Mouse (Mus musculus): ENCODE measurements around the gene Katnal1. TPM values are rescaled to one million over a fixed set of nuclear protein-coding genes. Genes with fewer than 3 reads are reported as not detected.
A peak's percentile ranks its signal among the peaks of the same experiment; 100 is the strongest.

Gene Katnal1
- polyA plus RNA-seq, 1 experiment from 2014 or later: 6.7 TPM

- DNase-seq (ENCODE audit: low spot score): peak; percentile 87
Observed at GRCm38 (mm10) chr5:148885821-148886609, 43.1 kb downstream of the Katnal1 start.

GRCm38 (mm10) chr5:148883671-148884070 is 45.4 kb downstream of the Katnal1 start:
- DNase-seq (ENCODE audit: low spot score): no peak

- DNase-seq (ENCODE audit: low spot score): no peak
Observed at GRCm38 (mm10) chr5:148879218-148879617, 49.9 kb downstream of the Katnal1 start.

GRCm38 (mm10) chr5:148873116-148873515 is 56.0 kb downstream of the Katnal1 start:
- DNase-seq (ENCODE audit: low spot score): no peak

GRCm38 (mm10) chr5:148869583-148869982 is 59.5 kb downstream of the Katnal1 start:
- no peak for DNase-seq (ENCODE audit: low spot score)

GRCm38 (mm10) chr5:148867766-148868165 is 61.4 kb downstream of the Katnal1 start:
- peak; percentile 75 for DNase-seq (ENCODE audit: low spot score)

- no peak for DNase-seq (ENCODE audit: low spot score)
Observed at GRCm38 (mm10) chr5:148867171-148867570, 61.9 kb downstream of the Katnal1 start.

GRCm38 (mm10) chr5:148866571-148866970 is 62.5 kb downstream of the Katnal1 start:
- DNase-seq (ENCODE audit: low spot score): peak; percentile 74

GRCm38 (mm10) chr5:148863409-148863808 is 65.7 kb downstream of the Katnal1 start:
- DNase-seq (ENCODE audit: low spot score): no peak

- no peak for DNase-seq (ENCODE audit: low spot score)
Observed at GRCm38 (mm10) chr5:148862853-148863252, 66.3 kb downstream of the Katnal1 start.

- no peak for DNase-seq (ENCODE audit: low spot score)
Observed at GRCm38 (mm10) chr5:148862136-148862535, 67.0 kb downstream of the Katnal1 start.

GRCm38 (mm10) chr5:148857522-148857921 is 71.6 kb downstream of the Katnal1 start:
- DNase-seq (ENCODE audit: low spot score): no peak

- no peak for DNase-seq (ENCODE audit: low spot score)
Observed at GRCm38 (mm10) chr5:148855047-148855446, 74.1 kb downstream of the Katnal1 start.

GRCm38 (mm10) chr5:148854166-148854565 is 75.0 kb downstream of the Katnal1 start:
- DNase-seq (ENCODE audit: low spot score): peak; percentile 39

- no peak for DNase-seq (ENCODE audit: low spot score)
Observed at GRCm38 (mm10) chr5:148849516-148849915, 79.6 kb downstream of the Katnal1 start.

- no peak for DNase-seq (ENCODE audit: low spot score)
Observed at GRCm38 (mm10) chr5:148847032-148847431, 82.1 kb downstream of the Katnal1 start.

GRCm38 (mm10) chr5:148837069-148837468 is 92.1 kb downstream of the Katnal1 start:
- peak; percentile 67 for DNase-seq (ENCODE audit: low spot score)

GRCm38 (mm10) chr5:148831596-148832257 is 97.4 kb downstream of the Katnal1 start:
- peak; percentile 87 for DNase-seq (ENCODE audit: low spot score)

- no peak for DNase-seq (ENCODE audit: low spot score)
Observed at GRCm38 (mm10) chr5:148831141-148831547, 98.0 kb downstream of the Katnal1 start.

- no peak for DNase-seq (ENCODE audit: low spot score)
Observed at GRCm38 (mm10) chr5:148825732-148826131, 103.4 kb downstream of the Katnal1 start.

- DNase-seq (ENCODE audit: low spot score): no peak
Observed at GRCm38 (mm10) chr5:148822772-148823171, 106.3 kb downstream of the Katnal1 start.
